Mouse (Mus musculus): Measurements from ENCODE around the gene Myh14. TPM values are rescaled to one million over a fixed set of nuclear protein-coding genes. Genes with fewer than 3 reads are reported as not detected.

Gene Myh14
- polyA plus RNA-seq, 1 experiment from 2014 or later, result 1.7 TPM

DNA sequence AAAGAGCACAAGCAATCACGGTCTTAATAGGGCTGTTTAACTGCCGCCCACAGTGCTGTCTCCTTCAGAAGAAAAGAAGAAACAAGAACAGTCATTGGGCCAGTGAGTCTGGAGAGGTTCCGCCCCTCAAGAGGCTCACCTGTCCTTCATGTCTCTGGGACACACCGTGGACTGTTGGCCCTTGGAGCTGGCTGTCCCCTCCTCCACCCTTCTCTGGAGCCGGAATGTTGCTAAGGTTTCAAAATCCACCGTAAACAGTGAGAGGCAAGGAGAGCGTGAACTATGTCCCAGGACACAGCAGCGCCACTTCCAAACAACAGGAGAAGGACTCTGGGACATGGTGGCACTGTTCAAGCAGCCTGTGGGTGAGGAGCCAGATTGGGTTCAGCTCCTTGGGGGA, 13.0 kb upstream of the Myh14 start:
- Histone ChIP-seq H3K9ac (ENCODE audit: low read length) (no peak overlapping the region), H3K27ac (ENCODE audit: low read depth, low read length) (no peak overlapping the region), H3K4me2 (ENCODE audit: low read depth, low read length, severe bottlenecking) (no peak overlapping the region), H3K9me3 (ENCODE audit: control insufficient read depth, low read length) (no peaks in the 10 kb centered on the region; the same call in 1 of the 2 replicates), H3K4me1 (replicated peaks; ENCODE audit: control insufficient read depth, insufficient read depth, low read length) (no peaks in the 10 kb centered on the region), H3K4me3 (ENCODE audit: low read depth, low read length) (no peak overlapping the region), H3K27me3 (ENCODE audit: control insufficient read depth, insufficient read depth, low read length) (no peaks in the 10 kb centered on the region), H3K36me3 (ENCODE audit: control insufficient read depth, insufficient read depth, low read length) (no peaks in the 10 kb centered on the region)
- ATAC-seq (replicated peaks; ENCODE audit: low FRiP score), result no peak
- DNase-seq (ENCODE audit: low spot score), result no peak
- WGBS, result 84% methylated on average over 8 of the region's 8 CpGs

DNA sequence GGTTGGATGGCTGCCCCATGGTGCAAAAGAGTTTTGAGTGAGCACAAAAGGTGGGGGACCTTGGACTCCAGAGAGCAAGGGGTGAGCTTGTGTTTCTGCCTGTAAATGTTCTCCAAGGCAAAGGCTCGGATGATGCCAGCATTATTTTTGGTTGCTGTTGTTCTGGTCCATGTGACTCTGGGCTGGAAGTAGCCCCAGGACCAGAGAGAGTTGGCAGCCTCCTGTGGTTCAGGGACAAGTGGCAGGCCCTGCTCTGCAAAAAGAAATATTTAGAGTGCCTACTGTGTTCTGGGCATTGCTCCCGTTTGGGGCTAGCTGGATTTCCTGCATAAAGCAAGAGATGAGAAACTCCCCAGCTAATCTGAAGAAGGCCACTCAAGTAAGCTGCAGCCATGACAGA, 6.0 kb upstream of the Myh14 start:
- H3K9ac ChIP-seq (ENCODE audit: low read length), result no peak overlapping the region
- no peaks in the 10 kb centered on the region; the same call in 1 of the 2 replicates for H3K36me3 ChIP-seq (ENCODE audit: control insufficient read depth, insufficient read depth, low read length)
- H3K9me3 ChIP-seq (ENCODE audit: control insufficient read depth, low read length), result no peaks in the 10 kb centered on the region; the same call in none of the 2 replicates
- DNase-seq (ENCODE audit: low spot score) (no peak), ATAC-seq (replicated peaks; ENCODE audit: low FRiP score) (no peak)
- H3K4me1 ChIP-seq (replicated peaks; ENCODE audit: control insufficient read depth, insufficient read depth, low read length), result no peaks in the 10 kb centered on the region; the same call in 1 of the 2 replicates
- H3K27ac ChIP-seq (ENCODE audit: low read depth, low read length), result no peak overlapping the region
- WGBS, result 66% methylated on average over 2 of the region's 2 CpGs
- H3K27me3 ChIP-seq (ENCODE audit: control insufficient read depth, insufficient read depth, low read length), result no peaks in the 10 kb centered on the region
- H3K4me2 ChIP-seq (ENCODE audit: low read depth, low read length, severe bottlenecking), result no peak overlapping the region
- no peak overlapping the region for H3K4me3 ChIP-seq (ENCODE audit: low read depth, low read length)

DNA sequence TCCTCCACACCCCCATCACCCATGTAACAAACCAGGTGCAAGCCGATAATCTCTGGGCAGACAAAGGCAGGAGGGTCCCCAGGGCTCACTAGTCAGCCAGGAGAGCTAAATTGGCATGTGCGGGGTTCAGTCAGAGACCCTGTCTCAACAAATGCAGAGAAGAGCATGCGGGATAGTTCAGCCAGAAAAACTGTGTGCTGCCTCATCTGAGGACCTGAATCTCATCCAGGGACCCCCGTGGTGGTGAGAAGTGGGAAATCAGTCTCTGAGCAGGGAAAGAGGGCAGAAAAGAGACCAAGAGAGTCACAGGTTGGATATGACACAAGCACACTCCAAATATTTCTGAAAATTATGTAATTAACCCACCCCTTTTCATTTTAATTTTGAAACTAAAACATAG, 5.5 kb upstream of the Myh14 start:
- no peaks in the 10 kb centered on the region for H3K27me3 ChIP-seq (ENCODE audit: control insufficient read depth, insufficient read depth, low read length)
- H3K4me1 ChIP-seq (replicated peaks; ENCODE audit: control insufficient read depth, insufficient read depth, low read length), result peaks cover 4% of the 10 kb centered on the region; the same call in 1 of the 2 replicates
- ATAC-seq (replicated peaks; ENCODE audit: low FRiP score), result no peak
- no peak for DNase-seq (ENCODE audit: low spot score)
- H3K4me2 ChIP-seq (ENCODE audit: low read depth, low read length, severe bottlenecking), result no peak overlapping the region
- no peaks in the 10 kb centered on the region; the same call in 1 of the 2 replicates for H3K36me3 ChIP-seq (ENCODE audit: control insufficient read depth, insufficient read depth, low read length)
- no peak overlapping the region for H3K27ac ChIP-seq (ENCODE audit: low read depth, low read length)
- no peak overlapping the region for H3K4me3 ChIP-seq (ENCODE audit: low read depth, low read length)
- no peaks in the 10 kb centered on the region; the same call in none of the 2 replicates for H3K9me3 ChIP-seq (ENCODE audit: control insufficient read depth, low read length)
- WGBS, result 59% methylated on average over 4 of the region's 4 CpGs
- no peak overlapping the region for H3K9ac ChIP-seq (ENCODE audit: low read length)

DNA sequence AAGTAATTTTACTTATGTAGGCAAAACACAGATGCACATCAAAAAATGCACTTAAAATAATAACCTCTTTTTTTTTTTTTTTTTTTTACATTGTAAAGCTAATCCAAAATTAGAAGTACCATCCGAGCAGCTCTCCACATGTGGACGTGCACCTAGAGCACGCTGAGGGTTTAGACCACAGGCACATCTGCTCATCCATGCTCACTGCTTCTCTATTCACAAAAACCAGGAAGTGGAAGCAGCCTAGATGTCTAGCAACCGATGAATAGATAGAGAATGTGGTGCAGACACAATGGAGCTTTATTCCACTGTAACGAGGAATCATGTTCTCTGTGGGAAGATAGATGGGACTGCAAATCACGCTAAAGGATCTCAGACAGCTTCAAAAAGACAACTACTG, 4.5 kb upstream of the Myh14 start:
- ATAC-seq (replicated peaks; ENCODE audit: low FRiP score), result no peak
- peaks cover 2% of the 10 kb centered on the region; the same call in 1 of the 2 replicates for H3K27me3 ChIP-seq (ENCODE audit: control insufficient read depth, insufficient read depth, low read length)
- no peak overlapping the region for H3K4me2 ChIP-seq (ENCODE audit: low read depth, low read length, severe bottlenecking)

DNA sequence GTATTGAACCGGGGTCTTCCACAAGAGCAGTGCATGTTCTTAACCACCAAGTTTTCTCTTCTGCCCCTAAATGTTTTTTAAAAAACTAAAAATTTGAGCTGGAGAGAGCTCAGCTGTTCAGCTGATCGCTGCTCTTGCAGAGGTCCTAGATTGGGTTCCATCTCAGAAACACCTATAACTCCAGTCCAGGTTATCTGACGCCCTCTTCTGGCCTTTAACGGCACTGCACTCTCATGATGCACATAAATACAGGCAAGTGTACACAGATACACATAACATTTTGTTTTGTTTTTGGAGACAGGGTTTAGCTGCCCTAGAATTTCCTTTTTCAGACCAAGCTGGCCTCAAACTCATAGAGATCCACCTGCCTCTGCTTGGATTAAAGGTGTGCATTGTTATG, 3.9 kb upstream of the Myh14 start:
- no peak for ATAC-seq (replicated peaks; ENCODE audit: low FRiP score)
- no peak overlapping the region for H3K27ac ChIP-seq (ENCODE audit: low read depth, low read length)
- H3K27me3 ChIP-seq (ENCODE audit: control insufficient read depth, insufficient read depth, low read length), result peaks cover 5% of the 10 kb centered on the region; the same call in 1 of the 2 replicates
- H3K4me3 ChIP-seq (ENCODE audit: low read depth, low read length), result no peak overlapping the region
- H3K4me2 ChIP-seq (ENCODE audit: low read depth, low read length, severe bottlenecking), result no peak overlapping the region
- no peak overlapping the region for H3K9ac ChIP-seq (ENCODE audit: low read length)
- WGBS, result 74% methylated on average over 4 of the region's 4 CpGs
- DNase-seq (ENCODE audit: low spot score), result no peak
- H3K36me3 ChIP-seq (ENCODE audit: control insufficient read depth, insufficient read depth, low read length), result no peaks in the 10 kb centered on the region; the same call in 1 of the 2 replicates
- peaks cover 4% of the 10 kb centered on the region; the same call in 1 of the 2 replicates for H3K4me1 ChIP-seq (replicated peaks; ENCODE audit: control insufficient read depth, insufficient read depth, low read length)
- H3K9me3 ChIP-seq (ENCODE audit: control insufficient read depth, low read length), result no peaks in the 10 kb centered on the region; the same call in none of the 2 replicates

More for the DNA sequence above, 4.5 kb upstream of the Myh14 start:
- no peaks in the 10 kb centered on the region; the same call in none of the 2 replicates for H3K9me3 ChIP-seq (ENCODE audit: control insufficient read depth, low read length)
- peaks cover 4% of the 10 kb centered on the region; the same call in 1 of the 2 replicates for H3K4me1 ChIP-seq (replicated peaks; ENCODE audit: control insufficient read depth, insufficient read depth, low read length)
- no peak overlapping the region for H3K4me3 ChIP-seq (ENCODE audit: low read depth, low read length)
- H3K9ac ChIP-seq (ENCODE audit: low read length), result no peak overlapping the region
- WGBS, result 63% methylated on average over 6 of the region's 6 CpGs
- H3K36me3 ChIP-seq (ENCODE audit: control insufficient read depth, insufficient read depth, low read length), result no peaks in the 10 kb centered on the region; the same call in 1 of the 2 replicates
- no peak for DNase-seq (ENCODE audit: low spot score)
- H3K27ac ChIP-seq (ENCODE audit: low read depth, low read length), result no peak overlapping the region

DNA sequence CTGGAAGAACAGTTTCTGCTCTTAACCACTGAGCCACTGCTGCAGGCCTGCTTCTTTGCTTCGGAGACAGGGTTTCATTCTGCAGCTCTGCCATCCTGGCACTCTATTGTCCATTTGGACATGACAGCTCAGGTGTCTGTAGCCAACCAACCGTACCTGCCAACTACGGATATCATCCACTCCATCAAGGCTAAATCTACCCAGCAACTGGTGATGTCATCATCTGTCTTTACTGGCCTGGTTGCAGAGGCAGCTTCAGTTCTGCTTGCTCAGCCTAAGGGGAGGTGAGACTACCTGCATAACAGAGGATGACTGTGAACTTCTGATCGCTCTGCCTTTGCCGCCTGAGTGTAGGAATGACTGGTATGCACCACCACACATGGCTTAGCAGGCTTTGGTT, 1.6 kb upstream of the Myh14 start:
- ATAC-seq (replicated peaks; ENCODE audit: low FRiP score), result no peak
- Histone ChIP-seq H3K4me1 (replicated peaks; ENCODE audit: control insufficient read depth, insufficient read depth, low read length) (peaks cover 4% of the 10 kb centered on the region; the same call in 1 of the 2 replicates), H3K4me3 (ENCODE audit: low read depth, low read length) (no peak overlapping the region), H3K27ac (ENCODE audit: low read depth, low read length) (no peak overlapping the region), H3K27me3 (ENCODE audit: control insufficient read depth, insufficient read depth, low read length) (peaks cover 12% of the 10 kb centered on the region; the same call in 1 of the 2 replicates), H3K9ac (ENCODE audit: low read length) (no peak overlapping the region), H3K9me3 (ENCODE audit: control insufficient read depth, low read length) (no peaks in the 10 kb centered on the region; the same call in 1 of the 2 replicates), H3K36me3 (ENCODE audit: control insufficient read depth, insufficient read depth, low read length) (no peaks in the 10 kb centered on the region; the same call in 1 of the 2 replicates), H3K4me2 (ENCODE audit: low read depth, low read length, severe bottlenecking) (no peak overlapping the region)
- no peak for DNase-seq (ENCODE audit: low spot score)
- 86% methylated on average over 5 of the region's 5 CpGs for WGBS

DNA sequence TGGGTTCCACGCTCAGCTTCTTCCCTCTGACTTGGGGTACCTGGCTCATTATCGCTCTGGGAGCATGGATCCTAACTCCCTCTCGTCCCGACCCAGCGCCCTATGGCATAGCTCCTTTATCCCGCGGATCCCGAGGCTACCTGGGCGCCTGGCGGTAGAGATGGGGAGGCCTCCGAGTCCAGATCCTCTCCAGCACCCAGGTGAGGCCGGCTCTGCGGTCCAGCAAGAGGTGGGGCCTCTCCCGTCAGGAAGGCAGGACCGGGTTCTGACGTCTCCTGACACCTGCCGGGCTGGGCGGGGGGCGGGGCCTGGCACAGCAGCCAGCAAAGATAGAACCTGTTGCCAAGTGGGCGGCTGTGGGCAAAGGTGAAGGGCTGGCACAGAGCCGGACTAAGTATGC, 1.5 kb downstream of the Myh14 start:
- Histone ChIP-seq H3K9ac (ENCODE audit: low read length) (no peak overlapping the region), H3K4me3 (ENCODE audit: low read depth, low read length) (no peak overlapping the region), H3K4me2 (ENCODE audit: low read depth, low read length, severe bottlenecking) (no peak overlapping the region), H3K36me3 (ENCODE audit: control insufficient read depth, insufficient read depth, low read length) (no peaks in the 10 kb centered on the region; the same call in 1 of the 2 replicates), H3K27me3 (ENCODE audit: control insufficient read depth, insufficient read depth, low read length) (peaks cover 12% of the 10 kb centered on the region), H3K4me1 (replicated peaks; ENCODE audit: control insufficient read depth, insufficient read depth, low read length) (peaks cover 4% of the 10 kb centered on the region; the same call in 1 of the 2 replicates), H3K9me3 (ENCODE audit: control insufficient read depth, low read length) (no peaks in the 10 kb centered on the region; the same call in 1 of the 2 replicates), H3K27ac (ENCODE audit: low read depth, low read length) (no peak overlapping the region)
- WGBS, result 11% methylated on average over 21 of the region's 21 CpGs
- DNase-seq (ENCODE audit: low spot score), result no peak
- ATAC-seq (replicated peaks; ENCODE audit: low FRiP score), result no peak

DNA sequence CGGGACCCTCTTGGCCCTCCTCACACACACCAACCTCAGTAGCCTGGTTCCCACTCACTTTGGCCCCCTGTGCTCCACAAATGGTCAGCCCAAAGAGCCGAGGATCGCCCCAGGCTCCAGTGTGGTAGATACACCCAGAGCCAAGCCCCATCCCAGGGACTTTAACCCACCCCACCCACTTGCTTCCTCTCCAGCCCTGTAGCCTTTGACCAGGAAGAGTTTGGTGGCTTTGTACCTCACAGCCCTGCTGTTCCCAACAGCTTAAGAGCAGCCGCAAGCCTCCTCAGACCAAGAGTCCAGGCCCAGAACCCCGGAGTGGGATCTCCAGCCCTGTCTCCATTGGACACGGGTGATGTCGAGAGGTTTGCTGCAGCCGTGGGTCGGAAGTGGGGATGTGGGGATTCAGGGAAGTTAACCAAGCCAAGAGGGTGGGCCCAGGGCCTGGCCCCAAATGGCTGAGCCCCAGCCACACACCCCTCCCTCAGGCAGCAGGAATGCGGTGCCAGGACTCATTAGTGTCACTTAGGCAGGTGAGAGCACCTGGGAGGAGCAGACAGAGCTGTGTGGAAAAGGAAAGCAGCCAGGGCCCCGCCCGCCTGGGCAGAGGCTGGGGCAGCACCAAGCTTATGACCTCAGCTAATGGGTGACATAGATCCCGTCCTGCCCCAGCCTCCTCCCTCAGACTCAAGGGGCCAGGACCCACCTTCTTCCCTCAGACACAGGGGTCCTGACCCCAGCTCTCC, 2.5 kb downstream of the Myh14 start:
- peaks cover 12% of the 10 kb centered on the region for H3K27me3 ChIP-seq (ENCODE audit: control insufficient read depth, insufficient read depth, low read length)
- H3K4me1 ChIP-seq (replicated peaks; ENCODE audit: control insufficient read depth, insufficient read depth, low read length), result peaks cover 4% of the 10 kb centered on the region; the same call in 1 of the 2 replicates
- no peaks in the 10 kb centered on the region; the same call in 1 of the 2 replicates for H3K36me3 ChIP-seq (ENCODE audit: control insufficient read depth, insufficient read depth, low read length)
- ATAC-seq (replicated peaks; ENCODE audit: low FRiP score) (no peak), DNase-seq (ENCODE audit: low spot score) (no peak)
- WGBS, result 71% methylated on average over 13 of the region's 13 CpGs
- H3K9me3 ChIP-seq (ENCODE audit: control insufficient read depth, low read length), result no peaks in the 10 kb centered on the region; the same call in 1 of the 2 replicates
- no peak overlapping the region for H3K27ac ChIP-seq (ENCODE audit: low read depth, low read length)
- no peak overlapping the region for H3K9ac ChIP-seq (ENCODE audit: low read length)
- H3K4me2 ChIP-seq (ENCODE audit: low read depth, low read length, severe bottlenecking), result no peak overlapping the region
- H3K4me3 ChIP-seq (ENCODE audit: low read depth, low read length), result no peak overlapping the region
